Mouse (Mus musculus) c-Kit-positive CD71-positive TER-119-positive erythroid progenitor cells, embryonic 14.5 days (primary cell): ENCODE measurements around the gene Smoc1.

Experiments
- DNase-seq: peaks from one replicate; pipeline ENCODE4 v3.0.0-alpha.2; 2013; ENCODE audit warnings: low spot score

Gene Smoc1

DNA sequence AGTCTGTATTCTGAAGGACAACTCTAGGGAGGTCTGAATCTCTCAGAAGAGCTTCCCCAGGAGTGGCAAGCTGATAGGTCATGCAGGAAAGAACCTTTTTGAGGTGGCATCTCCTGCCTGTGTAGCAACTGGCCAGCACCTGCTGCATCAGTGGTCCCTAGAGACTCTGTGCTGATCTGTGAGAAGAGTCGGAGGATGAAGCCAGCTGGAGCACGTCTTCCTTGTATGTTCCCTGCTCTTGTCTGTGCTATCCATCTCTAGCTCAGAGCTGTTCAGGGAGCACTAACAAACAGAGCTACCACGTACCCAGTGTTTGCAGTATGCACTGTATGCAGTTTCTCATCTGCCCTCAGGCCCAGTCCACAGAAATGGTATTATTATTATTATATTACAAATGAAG lies 54.4 kb downstream of the Smoc1 start:
- no peak for DNase-seq

DNA sequence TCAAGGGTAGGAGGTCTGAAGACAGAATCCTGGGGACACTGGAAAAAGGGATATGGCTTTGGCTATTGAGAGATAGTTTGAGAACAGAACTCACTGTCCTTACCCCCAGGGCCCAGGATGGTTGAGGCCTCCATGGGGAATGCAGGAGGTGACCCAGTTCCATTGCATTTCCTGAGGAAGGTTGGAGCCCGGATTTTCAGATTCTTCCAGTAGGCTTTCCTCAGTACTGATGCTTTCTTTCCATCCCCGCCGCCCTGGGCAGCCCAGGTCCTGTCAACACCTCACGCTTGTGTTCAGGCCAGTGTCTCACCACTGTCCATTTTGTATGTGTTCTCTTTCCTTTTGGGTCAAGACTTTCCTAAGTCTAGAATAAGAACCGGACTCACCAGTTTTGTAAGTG lies 56.5 kb downstream of the Smoc1 start:
- no peak for DNase-seq

DNA sequence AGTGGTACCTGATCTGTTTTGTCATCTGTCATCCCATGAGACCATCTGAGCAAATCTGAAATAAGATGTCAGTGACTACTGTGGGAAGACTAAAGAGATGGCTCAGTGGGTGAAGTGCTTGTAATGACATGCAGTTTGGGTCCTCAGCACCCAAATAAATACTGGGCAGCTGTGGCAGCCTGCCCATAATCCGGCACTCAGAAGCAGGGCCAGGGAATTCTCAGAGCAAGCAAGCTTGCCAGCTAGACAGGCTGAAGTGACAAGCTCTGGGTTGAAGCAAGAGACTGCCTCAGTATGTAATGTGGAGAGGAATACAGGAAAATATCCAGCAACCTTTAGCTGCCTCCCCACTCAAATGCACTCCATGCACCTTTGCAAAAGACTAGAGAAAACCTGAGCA lies 58.6 kb downstream of the Smoc1 start:
- no peak for DNase-seq

DNA sequence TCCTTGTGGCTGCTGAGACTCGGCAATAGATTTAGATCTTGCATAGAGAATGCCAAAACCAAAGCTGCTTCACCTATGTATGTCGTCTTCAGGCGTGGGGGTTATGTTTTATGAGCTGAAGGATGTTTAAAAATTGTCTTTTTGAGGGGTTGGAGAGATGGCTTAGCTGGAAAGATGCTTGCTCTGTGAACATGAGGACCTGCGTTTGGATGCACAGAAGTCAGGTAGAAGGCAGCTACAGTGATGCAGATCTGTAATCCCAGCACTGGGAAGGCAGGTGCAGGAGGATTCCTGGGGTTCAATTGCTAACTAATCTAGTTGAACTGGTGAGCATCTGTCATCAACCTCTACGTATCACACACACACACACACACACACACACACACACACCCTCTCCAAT lies 61.5 kb downstream of the Smoc1 start:
- DNase-seq = no peak

DNA sequence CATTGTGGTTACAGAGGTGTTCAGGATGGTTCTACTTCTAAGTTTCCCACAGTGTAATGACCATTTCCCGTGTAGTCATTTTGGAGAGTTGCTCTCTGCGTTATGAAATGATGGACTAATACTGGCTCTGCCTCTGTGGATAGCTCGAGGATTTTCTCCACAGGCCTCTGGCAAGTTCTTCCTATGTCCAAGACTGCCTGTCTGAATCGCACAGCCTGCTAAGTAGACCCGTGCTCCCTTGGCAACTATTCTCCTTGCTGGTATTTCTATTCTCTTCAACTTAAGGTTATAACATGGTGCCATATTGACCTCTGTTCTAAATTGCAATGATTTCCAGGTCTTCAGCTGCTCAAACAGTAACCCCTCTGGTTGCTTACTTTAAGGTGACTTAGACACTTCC lies 65.0 kb downstream of the Smoc1 start:
- DNase-seq = no peak

DNA sequence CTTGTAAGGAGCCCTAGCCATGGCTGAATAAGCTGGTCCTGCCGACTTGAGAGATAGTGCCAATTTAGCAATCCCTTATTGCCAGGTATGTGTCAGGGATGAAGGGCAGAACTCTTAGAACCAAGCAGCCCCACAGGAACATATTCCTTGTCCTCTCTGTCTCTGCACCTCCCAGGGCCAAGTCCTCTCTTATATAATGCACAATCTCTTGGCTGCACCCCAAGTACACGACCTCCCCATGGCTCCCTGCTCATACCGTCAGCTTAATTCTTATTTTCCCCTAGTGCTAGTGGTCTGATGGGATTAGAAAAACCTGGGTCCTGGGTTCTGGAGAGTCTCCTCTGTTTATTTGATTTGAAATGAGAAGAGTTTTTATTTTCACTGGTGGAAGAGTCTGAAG lies 66.0 kb downstream of the Smoc1 start:
- no peak for DNase-seq

DNA sequence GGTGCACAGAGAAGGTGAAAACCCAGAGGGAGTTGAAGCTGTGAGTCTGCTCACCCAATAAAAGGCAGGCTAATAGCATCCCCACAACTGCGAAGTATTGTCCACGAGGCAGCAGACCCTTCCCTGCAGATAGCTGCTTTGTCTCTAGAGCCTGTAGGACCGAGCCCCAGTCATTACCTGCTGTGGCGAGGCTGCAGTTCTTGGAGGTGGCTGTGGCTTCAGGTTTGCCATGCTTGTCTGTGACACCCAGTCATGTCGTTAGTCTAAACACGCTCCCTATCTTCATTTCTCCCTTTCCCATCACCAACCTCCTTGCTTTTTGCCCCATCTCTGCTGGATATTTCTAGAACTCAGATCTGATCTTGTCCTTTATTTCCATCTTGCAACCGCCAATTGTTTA lies 66.6 kb downstream of the Smoc1 start:
- DNase-seq = no peak

DNA sequence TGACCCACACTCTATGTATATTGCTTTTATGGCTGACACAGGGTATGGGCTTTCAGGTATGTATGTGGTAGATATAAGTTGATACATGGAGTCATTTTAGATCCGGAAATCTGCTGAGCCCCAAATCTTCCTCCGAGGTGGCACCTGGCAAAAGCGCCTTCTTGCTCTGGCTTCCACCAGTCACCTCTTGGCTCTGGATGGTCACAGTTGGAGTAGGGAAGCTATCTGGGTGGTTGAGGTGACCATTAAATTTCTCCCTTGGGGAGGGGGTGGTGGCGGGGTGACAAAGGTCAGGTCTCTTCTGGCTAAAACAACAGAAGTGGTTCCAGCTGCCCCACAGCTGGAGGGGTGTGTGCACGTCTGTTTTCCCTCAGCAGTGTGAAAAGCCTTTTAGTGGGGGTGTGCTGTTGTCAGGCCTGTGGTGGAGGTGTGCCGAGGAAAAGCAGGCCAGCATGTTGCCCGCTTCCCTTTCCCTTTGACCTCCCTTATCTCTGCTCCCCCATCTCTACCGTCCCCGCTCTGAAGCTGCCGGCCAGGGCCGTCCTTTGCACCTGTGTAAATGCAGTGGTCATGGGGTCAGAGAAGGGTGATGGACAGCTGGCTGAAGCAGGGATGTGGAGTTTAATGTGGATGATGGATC lies 68.3 kb downstream of the Smoc1 start:
- no peak for DNase-seq

DNA sequence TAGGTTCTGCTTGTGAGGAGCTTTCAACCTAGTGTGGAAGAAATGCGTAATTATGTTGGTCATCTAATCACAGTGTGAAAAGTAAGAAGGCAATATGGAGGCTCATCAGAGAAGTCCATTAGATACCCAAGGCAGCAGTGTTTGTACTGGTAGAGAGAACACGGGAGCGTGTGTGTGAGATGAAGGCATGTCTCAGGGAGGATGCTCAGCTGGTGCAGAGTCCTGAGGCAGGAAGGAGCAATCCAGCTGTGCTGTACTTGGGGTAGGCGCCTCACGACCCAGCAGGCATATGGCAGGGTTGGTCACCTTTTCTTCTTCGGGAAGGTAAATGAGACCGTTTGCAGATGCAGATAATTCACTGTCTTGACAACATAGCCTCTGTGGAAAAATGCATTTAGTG lies 70.7 kb downstream of the Smoc1 start:
- no peak for DNase-seq

DNA sequence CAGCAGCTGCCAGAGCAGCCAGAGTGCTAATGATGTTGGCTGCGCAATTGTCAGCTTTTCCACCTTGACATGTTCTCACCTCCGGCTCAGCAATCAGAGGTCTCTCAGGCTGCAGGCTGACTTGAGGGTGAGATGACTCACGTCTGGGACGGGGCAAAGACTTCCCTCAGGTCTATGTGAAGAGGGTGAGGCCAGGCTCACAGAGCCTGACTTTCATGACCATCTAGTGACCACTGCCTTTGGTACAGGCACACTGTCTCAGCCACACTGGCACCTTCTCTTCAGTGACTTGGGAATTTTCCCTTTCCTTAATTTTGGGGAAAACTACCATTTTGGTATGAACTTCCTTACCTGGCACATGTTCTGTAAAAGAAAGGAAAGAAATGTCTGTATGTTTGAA lies 71.1 kb downstream of the Smoc1 start:
- no peak for DNase-seq

DNA sequence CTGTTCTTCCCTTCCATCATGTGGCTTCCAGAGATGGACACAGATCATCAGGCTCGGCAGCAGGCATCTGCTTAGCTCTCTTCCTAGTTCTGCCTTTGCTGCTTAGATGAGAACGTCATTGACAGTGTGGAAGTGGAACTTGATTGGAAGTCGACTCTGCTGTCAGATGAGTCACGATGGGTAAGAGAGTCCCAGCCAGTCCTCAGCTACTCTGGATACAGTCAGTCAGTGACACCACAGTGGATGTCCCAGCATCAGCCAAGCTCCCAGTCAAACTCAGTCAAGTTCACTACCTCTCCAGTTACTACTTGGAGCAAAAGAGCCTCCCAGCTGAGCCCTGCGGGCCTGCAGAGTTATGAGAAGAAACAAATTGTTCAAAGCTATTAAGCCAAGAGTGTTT lies 72.6 kb downstream of the Smoc1 start:
- DNase-seq = no peak

DNA sequence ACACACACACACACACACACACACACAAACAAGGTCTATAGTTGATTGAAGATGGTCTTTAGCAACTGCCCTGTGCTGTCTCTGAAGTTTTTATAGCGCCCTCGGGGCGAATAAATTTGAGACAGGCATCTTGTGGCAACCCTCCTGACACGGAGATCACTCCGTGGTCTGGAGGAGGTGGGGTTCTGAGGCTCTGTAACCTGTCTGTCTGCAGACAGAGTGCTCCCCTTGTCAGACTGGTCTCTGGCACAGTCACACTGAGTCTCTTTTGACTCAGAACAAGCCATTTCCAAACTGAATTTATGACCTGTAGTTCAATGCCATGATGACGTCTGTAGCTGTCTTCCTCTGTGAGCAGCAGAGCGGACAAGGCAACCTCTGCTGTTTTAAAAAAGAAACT lies 75.1 kb downstream of the Smoc1 start:
- no peak for DNase-seq

DNA sequence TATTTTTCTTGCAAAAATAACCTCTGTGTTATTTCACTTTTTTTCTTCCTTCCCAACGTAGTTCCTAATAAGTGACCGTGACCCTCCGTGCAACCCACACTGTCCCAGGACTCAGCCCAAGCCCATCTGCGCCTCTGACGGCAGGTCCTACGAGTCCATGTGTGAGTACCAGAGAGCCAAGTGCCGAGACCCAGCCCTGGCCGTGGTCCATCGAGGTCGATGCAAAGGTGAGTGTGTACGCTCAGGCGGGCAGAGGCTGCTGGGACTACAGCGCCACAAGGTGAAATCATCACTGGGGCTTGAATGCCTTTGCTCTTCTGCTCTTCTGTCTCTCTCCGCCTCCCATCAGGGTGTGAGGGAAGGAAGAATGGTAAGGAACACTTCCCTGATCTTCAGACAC lies 77.9 kb downstream of the Smoc1 start:
- DNase-seq = no peak

DNA sequence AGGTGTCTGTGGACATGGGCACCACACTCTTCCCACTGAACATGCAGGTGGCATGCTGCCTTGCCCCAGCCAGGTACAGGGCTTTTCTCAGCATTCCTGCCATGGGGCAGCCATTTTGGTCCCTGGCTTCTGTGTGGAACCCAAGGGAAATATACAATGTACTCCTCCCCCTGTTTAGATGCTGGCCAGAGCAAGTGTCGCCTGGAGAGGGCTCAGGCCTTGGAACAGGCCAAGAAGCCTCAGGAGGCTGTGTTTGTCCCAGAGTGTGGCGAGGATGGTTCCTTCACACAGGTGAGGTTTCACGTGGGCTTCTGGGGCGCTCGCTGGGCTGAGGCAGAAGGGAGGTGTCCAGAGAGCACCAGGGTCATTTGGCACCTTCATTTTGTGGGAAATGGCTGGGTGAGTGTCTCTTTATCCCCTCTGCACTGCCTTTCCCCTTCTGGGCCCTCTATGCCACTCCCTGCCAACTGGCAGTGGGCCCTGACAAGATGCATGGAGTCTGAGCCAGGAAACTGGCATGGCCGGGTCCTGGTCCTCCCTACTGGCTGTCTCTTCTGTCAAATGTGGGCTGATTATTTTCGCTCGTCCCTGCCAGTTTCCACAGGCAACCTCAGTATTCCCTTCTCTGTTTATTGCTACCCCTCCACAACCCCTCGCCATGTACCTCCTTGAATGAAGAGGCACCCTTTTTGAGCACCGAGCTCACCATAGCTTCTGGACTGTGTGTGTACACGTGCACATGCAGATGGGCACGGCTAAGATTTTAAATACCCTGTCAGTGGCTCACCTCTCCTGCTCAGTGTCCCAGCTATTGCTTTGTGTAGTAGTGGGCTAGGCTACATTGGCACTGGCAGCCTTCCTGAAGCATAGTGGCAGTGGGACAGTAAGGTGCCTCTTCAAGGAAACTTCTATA lies 79.4 kb downstream of the Smoc1 start:
- DNase-seq = no peak

DNA sequence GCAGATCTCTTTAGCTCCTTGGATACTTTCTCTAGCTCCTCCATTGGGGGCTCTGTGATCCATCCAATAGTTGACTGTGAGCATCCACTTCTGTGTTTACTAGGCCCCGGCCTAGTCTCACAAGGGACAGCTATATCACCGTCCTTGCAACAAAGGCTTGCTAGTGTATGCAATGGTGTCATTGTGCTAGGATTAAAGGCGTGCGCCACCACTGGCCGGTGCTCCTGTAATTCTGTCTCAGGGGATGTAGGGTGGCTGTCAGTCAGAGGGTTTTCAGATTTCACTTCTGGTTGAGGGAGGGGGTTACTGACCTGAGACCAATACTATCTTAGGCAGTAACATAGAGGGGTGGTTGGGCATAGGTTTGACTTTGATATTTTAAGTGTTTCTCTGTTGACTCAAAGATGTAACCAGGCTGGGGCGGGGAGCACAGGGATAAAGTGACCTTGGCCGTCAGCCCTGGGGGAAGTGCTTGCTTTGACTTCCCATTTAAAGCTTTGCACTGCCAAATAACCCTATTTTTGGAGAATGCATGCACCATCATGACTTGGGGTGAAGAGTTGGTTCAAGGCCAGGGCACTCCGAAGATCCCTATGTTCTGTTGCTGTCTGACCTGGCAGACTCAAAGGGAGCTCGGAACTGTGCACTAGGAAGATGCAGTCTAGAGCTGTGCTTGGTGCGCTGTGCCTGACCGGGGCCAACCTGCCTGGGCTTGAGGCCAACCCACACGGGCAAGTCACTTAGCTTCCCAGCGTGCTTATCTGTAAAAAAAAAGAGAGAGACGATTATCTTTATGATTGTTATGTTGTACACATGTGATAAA lies 80.9 kb downstream of the Smoc1 start:
- DNase-seq = no peak

DNA sequence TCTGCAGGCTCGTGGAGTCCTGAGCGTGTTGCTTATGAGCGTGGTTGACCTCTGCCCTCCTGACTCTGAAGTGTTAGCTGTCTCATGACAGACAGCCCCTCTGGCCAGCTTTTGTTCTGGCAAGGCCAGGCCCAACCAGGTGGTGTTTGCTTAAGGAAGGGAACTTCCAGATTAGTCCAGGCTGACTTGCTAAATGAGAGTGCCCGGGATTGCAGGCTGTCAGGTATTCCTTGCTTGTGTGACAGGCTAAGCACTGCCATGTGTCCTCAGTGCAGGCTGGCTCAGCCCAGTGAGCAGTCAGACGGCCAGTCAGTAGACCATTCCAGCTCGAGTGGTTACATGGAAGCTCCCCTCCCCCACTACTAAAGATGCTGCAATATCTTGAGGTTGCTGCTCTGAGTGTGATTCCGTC lies 82.0 kb downstream of the Smoc1 start:
- DNase-seq = no peak

DNA sequence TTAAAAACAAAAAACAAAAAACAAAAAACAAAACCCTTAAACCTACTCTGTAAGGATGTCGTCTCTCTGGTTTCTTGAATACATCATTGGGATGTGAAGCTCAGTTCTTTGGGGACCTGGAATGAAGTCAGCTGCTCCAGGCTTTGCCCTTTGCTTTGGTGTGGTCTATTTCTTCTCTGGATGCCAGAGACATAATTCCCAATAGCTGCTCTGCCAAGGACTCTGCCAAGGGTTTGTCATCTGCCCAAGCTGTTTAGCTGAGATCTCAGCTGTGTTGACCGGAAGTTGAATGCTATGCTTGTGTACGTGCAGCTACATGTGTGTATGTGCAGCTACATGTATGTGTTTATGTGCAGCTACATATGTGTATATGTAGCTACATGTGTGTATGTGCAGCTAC lies 83.4 kb downstream of the Smoc1 start:
- no peak for DNase-seq

DNA sequence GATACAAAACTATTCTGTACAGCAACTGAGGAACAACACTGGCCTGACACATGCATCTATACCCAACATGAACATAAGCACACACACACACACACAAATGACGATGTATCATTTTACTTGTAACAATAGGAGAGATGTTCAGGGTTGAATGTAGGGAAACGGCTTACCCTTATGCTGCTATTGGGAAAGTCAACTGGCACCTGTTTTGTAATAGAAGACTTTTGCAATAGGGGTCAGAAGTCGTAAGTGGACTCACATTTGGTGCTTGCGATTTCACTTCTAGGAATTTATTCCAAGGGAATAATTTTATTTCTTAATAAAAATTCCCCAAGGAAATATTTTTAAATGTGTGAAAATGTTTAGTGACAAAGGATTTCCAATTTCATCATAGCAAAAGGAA lies 85.7 kb downstream of the Smoc1 start:
- DNase-seq = no peak

DNA sequence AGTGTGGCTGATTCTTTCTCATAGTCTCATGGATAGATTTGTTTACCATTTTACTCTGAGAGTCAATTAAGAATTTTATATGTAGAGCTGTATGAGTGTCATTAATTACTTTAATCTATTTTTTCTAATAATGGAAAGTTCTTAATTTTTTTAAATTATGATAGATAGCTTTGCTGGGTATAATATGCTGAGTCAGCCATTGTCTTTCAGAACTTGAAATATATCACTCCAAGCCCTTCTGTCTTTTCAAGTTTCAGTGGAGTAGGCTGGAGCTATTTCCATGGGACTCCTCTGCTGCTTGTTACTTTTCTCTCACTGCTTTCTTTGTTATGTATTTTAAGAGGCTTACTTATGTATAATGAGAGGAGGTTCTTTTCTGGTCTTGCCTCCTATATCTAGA lies 93.7 kb downstream of the Smoc1 start:
- DNase-seq = no peak

DNA sequence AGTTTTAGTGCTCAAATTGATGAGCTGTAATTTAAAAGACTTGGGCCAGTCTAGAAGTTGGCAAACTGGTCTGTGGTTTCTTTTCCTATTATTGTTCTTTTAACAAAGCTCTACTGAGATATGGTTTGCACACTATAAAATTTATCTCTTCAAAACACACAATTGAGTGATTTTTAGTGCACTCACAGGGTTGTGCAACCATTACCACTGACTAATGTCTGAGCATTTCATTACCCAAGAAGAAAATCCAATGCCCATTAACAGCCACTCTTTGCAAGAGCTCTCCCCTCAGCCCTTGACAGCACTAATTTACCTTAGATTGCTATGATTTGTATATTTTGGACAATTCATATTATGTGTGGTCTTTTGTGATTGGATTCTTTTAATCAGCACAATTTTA lies 97.2 kb downstream of the Smoc1 start:
- no peak for DNase-seq

DNA sequence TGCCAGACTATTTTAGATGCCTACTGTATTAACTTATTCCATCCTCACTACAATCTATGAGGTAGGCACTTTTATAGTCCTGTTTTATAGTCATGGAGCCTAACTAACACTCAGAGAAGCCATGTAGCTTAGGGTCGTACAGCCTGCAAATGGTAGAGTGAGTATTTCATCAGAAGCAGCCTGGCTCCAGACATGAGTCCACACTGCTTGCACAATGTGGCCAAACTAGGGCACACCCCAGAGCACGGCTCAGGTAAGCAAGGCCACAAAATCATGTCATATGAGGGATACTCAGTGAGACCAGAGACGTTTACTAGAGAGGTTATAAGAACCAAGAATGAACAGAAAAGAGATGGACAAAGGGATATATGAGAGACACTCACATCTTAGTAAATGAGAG lies 100.2 kb downstream of the Smoc1 start:
- no peak for DNase-seq

DNA sequence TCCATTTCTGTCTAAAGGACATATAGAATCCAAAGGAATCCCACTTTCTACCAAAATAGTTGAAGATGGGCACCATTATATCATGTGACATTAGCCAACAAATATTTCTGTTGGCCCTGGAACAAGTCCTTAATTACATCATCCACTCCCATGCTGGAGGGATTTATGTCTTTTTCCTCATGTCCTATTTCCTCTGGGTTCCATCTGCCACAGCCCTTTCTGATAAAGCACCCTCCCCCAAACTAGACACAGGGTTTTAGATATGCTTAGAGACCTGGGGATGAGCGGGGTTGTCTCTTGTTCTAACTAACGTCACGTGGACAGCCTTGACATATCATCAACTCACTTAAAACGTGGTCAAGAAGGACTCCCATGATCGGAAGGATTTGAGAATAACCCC lies 102.1 kb downstream of the Smoc1 start:
- DNase-seq = no peak

DNA sequence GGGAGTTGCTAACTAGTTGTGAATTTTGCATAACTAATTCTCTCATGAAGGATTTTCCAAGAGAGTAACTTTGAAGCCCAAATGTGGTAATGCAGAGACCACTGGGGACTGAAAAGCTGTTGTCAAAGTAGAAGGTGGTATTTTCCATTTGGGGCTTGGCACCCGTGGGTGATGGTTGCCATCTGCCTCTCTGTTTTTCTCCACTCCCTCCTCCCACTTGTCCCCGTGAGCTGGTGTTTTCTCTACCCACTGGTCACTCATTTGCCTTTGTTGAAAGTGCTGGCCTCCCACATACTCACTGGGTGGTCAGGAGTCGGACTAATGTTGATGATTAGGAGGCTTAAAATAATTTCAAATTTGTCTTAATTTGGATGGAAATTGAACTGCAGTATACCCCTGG lies 104.1 kb downstream of the Smoc1 start:
- DNase-seq = no peak
